Mouse (Mus musculus) bone marrow, adult 2 months (tissue): Measurements from ENCODE around the gene Elp4.

ENCODE experiments used
- CTCF ChIP-seq: fragments of 200-500 bp; IDR thresholded peaks from 2 replicates; pipeline ENCODE4 v1.5.1; 2011; ENCODE audit warnings: low read length, control low read depth; ENCODE audit not compliant: control insufficient read depth, insufficient read depth
- POLR2A ChIP-seq: fragments of 200-500 bp; IDR thresholded peaks from 2 replicates; pipeline ENCODE4 v1.6.1; 2011; ENCODE audit warnings: low read depth, mild to moderate bottlenecking, control low read depth, low read length, borderline replicate concordance; ENCODE audit not compliant: control insufficient read depth

GRCm38 (mm10) chr2:105674875-105675729 is 229.3 kb downstream of the Elp4 start:
- TF ChIP-seq CTCF (no peak), POLR2A (no peak)
